Mouse (Mus musculus) thymus, adult 2 months (tissue): ENCODE measurements around the gene Ift81.

ENCODE experiments used
- CTCF ChIP-seq: fragments of 200-500 bp; IDR thresholded peaks from 2 replicates; pipeline ENCODE4 v1.5.1; 2012; ENCODE audit warnings: mild to moderate bottlenecking, control low read depth, low read length, moderate library complexity, borderline replicate concordance; ENCODE audit not compliant: control insufficient read depth, poor library complexity, insufficient read depth; ENCODE audit errors: extremely low read depth
- POLR2A ChIP-seq: fragments of 200-500 bp; IDR thresholded peaks from 2 replicates; pipeline ENCODE4 v1.6.1; 2012; ENCODE audit warnings: mild to moderate bottlenecking, low read length, control low read depth, moderate library complexity; ENCODE audit not compliant: control insufficient read depth, poor library complexity, insufficient read depth; ENCODE audit errors: extremely low read depth

DNA sequence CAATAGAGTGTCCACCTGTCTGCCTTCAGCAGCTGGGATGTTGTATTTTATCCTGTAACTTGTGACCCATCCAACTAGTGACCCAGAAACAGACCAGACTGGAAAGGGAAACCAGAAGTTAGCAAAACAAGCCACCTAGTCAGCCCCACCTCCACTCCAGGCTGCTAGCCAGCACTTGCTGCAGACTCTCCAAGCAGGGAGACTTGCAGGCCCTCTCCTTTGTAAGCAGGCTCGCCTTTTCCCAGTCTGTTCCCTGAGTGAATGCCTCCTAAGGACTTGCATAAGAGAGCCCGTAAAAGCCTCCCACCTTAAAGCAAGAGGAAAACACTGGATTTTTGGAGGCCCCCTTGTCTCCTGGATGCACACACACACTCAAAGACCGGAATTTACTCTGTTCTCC, 85.0 kb downstream of the Ift81 start:
- no peak for TF ChIP-seq CTCF
- no peak for TF ChIP-seq POLR2A
